Mouse (Mus musculus): Measurements from ENCODE around the gene Tmem39b.
A peak's percentile ranks its signal among the peaks of the same experiment; 100 is the strongest.
"Not testable (repeated sequence)": the region's sequence is repeated elsewhere in the genome, so short reads cannot be mapped to it uniquely, and the experiment has no call there.

The Tmem39b gene

DNA sequence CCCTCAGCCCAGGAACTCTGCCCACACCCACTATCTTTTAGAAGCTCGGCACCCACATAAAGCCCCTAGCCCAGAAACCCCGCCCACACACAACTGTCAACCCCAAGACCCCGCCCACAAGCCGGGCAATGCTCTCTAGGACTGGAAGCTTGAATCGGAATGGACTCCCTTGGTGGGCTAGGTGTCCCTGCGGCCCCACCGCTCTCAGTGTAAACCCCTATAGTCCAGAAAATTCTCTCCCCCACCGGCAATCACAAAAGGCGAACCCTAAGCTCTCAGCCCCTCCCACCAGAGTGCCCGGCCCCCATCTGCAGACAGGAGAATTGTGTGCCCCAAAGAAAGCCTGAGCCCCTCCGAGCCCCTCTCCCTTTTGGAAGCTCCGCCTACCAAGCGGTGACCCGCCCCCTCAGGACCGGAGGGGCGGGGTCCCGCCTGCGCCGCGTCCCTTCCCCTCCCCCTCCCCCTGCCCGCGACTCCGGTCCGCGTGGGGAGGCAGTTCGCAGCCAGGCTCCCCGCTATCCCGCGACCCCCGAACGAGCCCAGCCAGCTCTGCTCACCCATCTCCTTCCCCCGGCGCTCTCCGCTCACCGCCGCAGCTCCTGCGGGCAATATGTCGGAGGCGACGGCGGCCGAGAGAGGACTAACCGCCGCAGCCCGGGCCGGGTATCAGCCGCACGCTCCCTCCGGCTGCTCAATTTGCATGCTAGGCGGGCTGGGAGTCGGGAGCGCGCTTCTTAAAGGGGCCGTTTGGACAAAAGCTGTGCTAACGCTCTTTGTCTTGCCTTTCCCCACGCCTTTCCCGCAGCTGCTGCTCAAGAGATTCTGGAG lies at the start of gene Tmem39b:
Tmem39b (minus strand) TSS at position 681 of the 828 bp plus-strand sequence.
- DNase-seq (ENCODE audit: low spot score in 2 of 2), result peak; percentile 78 to 89

- DNase-seq (ENCODE audit: low spot score in 2 of 2), result peak in 1 of 2 experiments; percentile 35
Measured at GRCm38 (mm10) chr4:129746106-129746505, 49.5 kb upstream of the Tmem39b start.

DNA sequence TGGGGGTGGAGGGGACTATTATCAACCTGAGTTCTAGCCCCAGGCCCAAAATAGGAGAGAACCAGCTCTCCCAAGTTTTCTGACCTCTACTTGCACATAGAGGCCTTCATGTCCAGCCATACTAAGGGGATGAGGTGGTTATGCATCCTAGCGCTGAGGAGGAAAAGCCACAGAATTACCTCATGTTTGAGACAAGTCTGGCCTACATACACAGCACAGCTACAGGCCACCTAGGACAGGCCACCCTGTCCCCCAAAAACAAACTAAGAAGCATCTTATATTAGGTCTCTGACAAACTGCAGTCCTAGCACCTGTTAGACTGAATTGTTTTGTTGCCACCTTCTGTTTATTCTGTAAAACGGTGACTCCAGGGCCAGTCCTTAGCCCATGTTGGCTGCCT lies 46.9 kb upstream of the Tmem39b start:
- no peak for DNase-seq (ENCODE audit: low spot score in 2 of 2)

GRCm38 (mm10) chr4:129743010-129743390 lies 46.4 kb upstream of the Tmem39b start:
- peak in 1 of 2 experiments; percentile 18 for DNase-seq (ENCODE audit: low spot score in 2 of 2)

DNA sequence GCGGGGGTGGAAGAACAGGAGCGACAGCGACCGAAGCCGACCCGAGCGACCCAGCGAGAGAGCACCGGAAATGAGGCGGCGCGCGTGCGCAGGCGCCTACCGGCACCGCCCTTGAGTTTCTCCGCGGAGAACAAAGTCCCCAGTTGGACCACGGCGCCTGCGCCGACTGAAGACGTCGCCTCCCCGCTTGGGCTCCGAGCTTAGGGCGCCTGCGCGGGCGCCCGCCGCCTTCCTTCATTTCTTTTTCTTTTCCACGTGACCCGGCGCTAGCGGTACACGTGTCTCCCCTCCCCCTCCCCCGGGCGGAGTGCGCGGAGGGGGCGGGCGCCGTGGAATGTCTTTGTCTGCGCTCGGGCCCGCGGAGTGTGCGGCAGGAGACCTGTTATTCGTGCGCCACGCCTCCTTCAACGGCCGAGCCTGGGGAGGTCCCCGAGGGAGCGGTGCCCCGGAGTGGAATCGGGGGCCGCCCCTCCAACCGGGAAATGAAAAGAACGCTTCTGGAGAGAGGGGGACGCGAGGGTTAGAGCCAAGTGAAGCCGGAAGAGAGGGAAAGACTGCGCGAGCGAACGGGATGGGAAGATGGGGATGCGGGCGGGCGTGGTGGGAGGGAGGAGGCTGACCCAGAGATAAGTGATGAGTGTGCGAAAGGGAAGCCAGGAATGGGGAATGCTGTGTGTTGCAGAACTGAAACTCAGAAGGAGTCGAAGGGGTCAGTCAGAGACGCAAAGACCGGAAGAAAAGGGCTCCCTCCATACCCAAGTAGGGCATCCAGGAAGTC lies 45.8 kb upstream of the Tmem39b start, which contains the start of gene Khdrbs1:
Khdrbs1 (minus strand) TSS at position 72 of the 778 bp plus-strand sequence.
- peak; percentile 85 to 97 for DNase-seq (ENCODE audit: low spot score in 2 of 2)

DNA sequence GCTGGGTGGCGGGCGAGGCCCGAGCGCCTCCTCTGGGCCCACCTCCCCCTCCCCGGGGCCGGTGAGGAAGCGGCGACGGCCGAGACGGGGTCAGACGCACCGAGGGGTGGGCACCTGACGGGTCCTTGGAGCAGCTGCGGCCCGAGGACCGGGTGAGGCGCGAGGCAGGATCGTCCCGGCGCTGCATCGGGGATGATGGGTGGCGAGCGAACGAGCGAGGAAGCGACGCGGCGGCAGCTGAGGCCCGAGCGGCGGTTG lies 45.3 kb upstream of the Tmem39b start:
- no peak for DNase-seq (ENCODE audit: low spot score in 2 of 2)

DNA sequence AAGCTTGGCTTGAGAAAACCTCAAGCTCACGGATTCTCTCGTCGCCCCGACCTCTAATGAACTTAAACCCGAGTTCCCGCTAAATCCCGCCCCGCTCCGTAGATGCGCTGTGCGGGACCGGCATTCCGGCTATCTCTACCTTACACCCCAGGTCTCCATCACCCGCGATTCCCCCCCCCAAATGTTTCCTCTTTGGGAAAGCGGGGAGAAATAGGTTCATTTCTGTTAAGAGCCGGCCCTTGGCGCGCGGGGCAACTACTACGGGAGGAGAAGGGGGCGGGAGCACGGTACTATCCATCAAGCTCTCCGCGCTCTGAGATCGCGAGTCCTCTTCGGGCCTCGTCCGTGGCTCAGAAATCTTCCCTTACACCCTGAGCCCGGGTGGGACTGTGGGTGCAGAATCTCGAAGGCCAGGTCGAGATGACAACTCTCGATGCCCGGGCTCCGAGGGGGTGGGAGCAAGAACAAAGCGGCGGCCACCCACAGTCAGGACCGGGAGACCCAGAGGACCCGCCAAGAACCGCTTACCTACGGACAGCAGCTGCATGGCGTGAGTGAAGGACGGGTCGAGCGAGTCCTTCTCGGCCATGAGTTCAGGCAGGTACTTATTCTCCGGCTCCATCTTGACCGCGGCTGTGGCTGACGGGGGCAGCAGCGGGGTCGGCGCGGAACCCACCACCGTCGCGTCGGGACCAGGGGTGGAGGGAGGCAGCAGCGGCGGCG lies 44.8 kb upstream of the Tmem39b start:
- DNase-seq (ENCODE audit: low spot score in 2 of 2), result peak; percentile 65 to 72

- DNase-seq (ENCODE audit: low spot score in 2 of 2), result no peak
Measured at GRCm38 (mm10) chr4:129739111-129739645, 42.5 kb upstream of the Tmem39b start.

DNA sequence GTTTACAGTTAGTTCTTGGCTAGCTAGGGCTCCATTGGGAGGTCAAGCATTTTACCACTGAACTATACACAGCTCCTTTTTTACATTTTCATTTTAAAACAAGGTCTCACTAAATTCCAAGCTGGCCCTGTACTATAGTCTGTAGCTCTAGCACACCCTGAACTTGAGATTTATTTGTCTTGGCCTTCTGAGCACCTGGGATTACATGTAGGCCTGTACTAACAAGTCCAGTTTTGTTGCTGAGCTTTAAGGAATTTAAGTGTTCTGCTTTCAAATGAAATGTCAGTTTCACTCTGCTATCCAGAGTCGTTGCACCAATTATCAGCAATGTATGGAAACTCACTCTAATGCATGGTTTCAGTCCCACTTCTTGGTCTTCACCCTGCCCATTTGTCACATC lies 39.5 kb upstream of the Tmem39b start:
- no peak for DNase-seq (ENCODE audit: low spot score in 2 of 2)

DNA sequence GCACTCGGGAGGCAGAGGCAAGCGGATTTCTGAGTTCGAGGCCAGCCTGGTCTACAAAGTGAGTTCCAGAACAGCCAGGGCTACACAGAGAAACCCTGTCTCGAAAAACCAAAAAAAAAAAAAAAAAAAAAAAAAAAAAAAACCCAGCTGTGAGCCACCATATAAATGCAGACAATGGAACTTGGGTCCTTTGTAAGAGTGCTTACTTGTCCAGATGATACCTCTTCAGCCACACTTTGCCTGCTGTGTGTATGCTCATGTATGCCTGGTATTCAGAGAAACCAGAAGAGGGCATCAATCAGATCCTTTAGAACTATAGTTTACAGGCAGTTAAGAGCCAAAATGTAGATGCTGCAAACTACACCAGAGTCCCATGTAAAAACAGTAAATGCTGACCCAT lies 38.8 kb upstream of the Tmem39b start:
- not testable (repeated sequence) for DNase-seq (ENCODE audit: low spot score in 2 of 2)

DNA sequence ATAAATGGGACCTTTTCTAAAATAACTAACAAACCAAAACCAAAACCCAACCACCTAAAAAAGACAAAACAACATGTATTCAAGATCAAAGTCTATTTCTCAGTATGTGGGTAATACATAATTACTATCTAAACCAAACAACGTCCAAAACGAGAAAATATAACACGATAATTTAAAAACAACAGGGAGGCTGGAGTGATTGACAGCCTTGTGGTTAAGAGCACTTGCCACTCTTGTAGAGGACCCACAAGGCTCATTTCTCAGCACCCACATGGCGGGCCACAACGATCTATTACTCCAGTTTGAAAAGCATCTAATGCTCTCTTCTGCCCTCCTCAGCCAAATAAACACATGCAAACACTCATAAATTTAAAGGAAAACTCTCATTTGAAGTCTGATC lies 34.8 kb upstream of the Tmem39b start:
- no peak for DNase-seq (ENCODE audit: low spot score in 2 of 2)

DNA sequence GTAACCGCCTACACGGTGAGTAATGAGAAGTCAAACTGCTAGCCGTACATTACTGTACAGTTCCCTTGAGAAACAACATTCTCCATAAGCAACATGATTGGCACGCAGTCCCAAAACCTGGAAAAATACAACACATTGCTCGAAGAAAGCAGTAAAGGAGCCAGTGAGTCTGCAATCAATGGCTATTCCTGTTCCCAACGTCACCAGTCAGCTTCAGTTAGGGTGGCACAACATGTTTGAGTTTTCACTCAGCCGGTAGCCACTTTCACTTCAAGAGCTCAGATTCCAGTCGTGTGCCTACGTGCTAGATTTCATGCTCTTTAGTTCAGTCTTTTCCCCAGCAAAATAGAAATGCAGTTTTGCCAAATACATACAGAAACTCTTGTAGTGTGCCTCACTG lies 19.7 kb upstream of the Tmem39b start:
- DNase-seq (ENCODE audit: low spot score in 2 of 2), result no peak

DNA sequence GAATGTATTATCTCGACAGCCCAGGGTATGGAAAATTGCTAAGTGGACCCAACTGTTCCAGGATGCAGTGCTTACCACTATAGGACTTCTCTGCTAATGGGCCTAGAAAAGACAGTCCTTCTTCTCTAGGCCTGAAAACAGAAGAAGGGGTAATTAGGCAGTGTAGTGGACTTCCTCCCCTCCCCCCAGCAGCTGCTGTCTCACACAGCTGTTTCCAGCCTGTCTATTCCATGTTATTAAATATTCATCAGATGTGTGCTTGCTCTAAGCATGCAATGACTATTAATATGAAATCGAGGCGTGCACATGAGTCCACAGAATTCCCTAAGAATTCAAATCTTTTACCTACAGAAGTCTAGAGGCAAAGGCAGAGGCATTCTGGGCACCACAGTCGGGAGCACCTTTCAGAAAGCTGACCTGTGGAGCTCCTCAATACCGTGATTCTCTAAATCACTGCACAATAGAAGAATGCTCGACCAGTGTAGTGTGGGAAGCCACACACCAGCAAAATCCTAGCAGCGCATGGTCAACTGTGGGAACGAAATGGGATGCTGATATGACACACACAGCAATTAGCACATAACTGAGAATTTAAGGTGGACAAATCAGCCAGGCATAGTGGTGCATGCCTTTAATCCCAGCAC lies 13.0 kb upstream of the Tmem39b start:
- DNase-seq (ENCODE audit: low spot score in 2 of 2), result no peak

DNA sequence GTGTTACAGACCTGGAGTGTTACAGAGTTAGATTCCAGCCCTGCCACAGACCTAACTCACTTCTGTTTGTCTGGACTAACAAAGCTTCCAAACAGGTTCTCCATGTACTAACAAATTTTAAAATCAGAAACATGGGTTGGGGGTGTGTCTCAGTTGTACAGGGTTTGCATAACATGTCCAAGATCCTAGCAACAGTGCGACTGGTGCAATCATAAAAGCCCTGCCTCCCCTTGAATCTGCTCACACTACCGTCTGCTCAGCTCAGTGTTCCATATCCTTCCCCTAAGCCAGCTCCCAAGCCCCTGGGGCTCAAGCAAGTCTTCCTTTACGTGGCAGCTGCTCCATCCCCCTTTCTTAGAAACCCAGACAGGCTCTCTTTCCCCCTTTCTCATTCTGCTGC lies 10.1 kb upstream of the Tmem39b start:
- DNase-seq (ENCODE audit: low spot score in 2 of 2), result no peak

DNA sequence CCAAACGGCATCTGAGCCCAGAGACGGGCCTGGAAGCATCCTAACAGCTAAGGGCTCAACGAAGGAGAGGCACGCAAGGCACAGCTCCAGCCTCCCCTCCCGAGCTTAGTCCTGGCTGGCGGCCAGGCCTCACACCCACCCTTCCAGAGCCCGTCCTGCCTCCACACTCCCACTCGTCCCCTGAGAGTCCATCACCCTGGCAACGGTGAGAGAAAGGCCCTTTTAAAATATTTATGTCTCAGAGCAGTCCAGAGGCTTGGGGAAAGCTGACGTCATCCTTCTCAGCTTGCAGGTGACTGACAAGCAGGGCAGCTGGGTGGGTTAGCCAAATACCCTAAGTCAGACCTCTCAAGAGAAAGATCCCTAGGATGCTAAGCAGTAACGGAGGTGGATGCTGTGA lies 5.8 kb upstream of the Tmem39b start:
- DNase-seq (ENCODE audit: low spot score in 2 of 2), result no peak

DNA sequence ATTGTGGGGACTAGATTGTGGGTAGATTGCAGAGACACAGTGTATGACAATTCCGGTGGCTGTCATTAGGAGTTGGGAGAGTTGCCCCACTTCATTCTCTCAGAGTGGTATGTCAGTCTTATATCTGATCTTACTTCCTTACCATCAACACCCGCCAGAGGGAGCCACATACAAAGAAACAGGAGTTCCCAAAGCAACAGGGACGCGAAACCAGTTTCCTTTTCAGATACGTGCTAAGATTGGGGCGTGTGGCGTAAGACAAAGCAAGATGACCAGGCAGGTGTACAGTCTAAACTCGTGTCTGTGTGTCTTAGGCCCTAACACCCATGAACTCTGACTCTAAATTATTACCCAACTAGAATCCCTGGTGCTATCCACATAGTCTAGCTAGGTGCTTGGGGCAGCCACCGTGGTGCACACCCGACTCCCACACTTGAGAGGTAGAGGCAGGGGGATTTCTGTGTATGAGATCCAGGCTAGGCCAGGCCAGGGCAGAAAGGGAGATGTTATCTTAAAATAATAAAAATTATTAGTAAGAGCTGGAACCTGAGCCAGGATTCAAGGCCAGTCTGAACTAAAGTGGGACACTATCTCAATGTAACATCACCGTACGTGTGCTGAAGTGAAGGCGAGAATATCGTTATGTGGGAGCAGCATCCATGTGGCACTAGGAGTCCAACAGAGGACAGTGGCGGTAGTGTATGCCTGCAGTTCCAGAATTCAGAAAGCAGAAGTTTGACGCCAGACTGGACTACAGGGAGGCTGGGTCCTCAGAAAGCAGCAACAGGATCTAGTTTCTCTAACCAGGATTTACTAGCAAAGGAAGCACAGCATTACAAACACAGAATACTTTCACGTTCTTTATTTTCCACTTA lies 5.1 kb upstream of the Tmem39b start:
- DNase-seq (ENCODE audit: low spot score in 2 of 2), result peak; percentile 81 to 92

GRCm38 (mm10) chr4:129700661-129701060 lies 4.0 kb upstream of the Tmem39b start:
- not testable (repeated sequence) for DNase-seq (ENCODE audit: low spot score in 2 of 2)

DNA sequence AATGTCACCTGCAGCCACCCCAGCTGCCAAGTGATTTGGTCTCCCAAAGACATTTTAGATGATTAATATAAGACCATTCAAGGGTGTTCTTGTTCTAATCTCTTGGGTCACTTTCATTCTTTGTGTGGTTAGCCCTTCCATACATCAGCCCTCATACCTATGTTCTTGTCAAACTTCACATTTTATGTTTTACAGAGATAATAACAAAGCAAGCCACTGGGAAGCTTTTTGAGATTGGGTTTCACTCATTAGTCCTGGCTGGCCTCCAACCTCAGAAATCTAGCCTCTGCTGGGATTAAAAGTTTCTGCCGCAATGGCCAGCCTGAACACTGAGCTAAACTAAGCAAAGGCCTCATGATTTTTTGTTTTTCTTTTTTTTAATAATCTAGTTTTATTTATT lies 3.6 kb upstream of the Tmem39b start:
- no peak for DNase-seq (ENCODE audit: low spot score in 2 of 2)

DNA sequence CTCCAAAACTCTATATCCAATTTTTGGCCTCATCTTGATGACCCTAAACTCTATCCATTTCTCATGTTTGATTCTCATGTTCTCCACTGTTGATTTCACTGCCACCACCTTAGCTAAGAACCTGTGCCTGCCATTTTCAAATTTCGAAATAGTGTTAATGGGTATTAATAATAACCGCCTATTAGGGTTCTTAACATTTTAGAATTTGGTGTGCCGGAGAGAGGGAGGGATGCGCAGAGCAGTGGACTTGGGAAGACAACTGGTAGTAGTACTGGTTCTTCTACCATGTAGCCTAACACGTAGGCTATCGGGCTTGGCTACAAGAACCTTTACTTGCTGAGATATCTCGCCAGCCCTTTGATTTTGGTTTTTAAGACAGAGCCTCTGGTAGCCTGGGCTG lies 553 bp upstream of the Tmem39b start:
- DNase-seq (ENCODE audit: low spot score in 2 of 2), result no peak

DNA sequence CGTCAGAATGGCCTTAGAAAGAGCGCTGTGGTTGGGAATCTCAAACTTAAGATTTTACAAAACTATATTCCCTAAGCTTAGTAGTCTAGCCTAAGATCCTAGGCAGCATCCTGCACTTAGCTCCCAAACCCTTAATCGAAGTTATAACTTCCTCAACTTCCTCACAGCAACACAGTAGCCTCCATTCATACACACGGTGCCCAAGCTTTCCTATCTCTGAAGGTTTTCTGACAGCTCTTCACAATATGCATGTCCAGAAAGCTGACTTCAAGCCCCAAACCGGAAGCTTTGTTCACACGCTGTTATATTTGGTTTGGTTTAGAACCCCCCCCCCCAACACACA lies 852 bp downstream of the Tmem39b start:
- no peak for DNase-seq (ENCODE audit: low spot score in 2 of 2)

DNA sequence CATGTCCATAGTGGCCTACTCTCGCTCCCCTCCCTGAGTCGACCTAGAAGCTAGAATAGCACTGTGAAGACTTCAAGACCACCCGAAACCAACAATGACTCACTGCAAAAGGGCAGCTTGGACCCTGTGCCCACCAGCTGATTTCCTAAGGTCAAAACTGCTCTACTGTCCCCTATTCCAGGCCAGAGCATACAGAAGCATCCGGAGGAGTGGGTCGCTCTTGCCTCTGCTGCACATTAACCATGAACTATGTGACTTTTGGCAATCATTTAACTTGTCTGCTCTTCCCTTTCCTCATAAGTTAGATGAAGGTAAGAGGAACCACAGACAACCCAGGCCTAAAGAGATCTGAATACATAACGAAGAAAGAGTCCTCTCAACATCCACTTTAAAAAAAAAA lies 12.1 kb downstream of the Tmem39b start:
- no peak for DNase-seq (ENCODE audit: low spot score in 2 of 2)
